Mouse (Mus musculus) kidney, postnatal 0 days (tissue): ENCODE measurements around the gene Ctcf. TPM values are rescaled to one million over a fixed set of nuclear protein-coding genes. Genes with fewer than 3 reads are reported as not detected.

Source experiments
- ATAC-seq: fragments of 200-750 bp; cut with Nextera tagmentation; replicated peaks from 2 replicates; pipeline ENCODE4 v1.8.0; 2017; ENCODE audit warnings: low read depth, moderate number of reproducible peaks, moderate TSS enrichment, moderate library complexity; ENCODE audit not compliant: low FRiP score
- DNase-seq: peaks from one replicate; pipeline ENCODE4 v3.0.0-alpha.2; 2016; ENCODE audit warnings: low spot score
- H3K27ac ChIP-seq: fragments of 300-500 bp; sonication (generic); 2 replicates; pipeline ENCODE4 v1.5.1; 2014; ENCODE audit warnings: mild to moderate bottlenecking
- H3K27me3 ChIP-seq: fragments of 300-500 bp; sonication (generic); 2 replicates; pipeline ENCODE4 v1.6.1; 2014; ENCODE audit warnings: low read length, mixed read lengths; ENCODE audit not compliant: insufficient read depth
- H3K36me3 ChIP-seq: fragments of 300-500 bp; sonication (generic); 2 replicates; pipeline ENCODE4 v1.6.1; 2014; ENCODE audit warnings: low read length, mixed read lengths; ENCODE audit not compliant: insufficient read depth
- H3K4me1 ChIP-seq: fragments of 300-500 bp; sonication (generic); replicated peaks from 2 replicates; pipeline ENCODE4 v1.6.1; 2014; ENCODE audit warnings: antibody characterized with exemption, low read length, mixed read lengths; ENCODE audit not compliant: insufficient read depth
- H3K4me2 ChIP-seq: fragments of 300-500 bp; sonication (generic); 2 replicates; pipeline ENCODE4 v1.6.1; 2014; ENCODE audit warnings: mild to moderate bottlenecking, low read length, moderate library complexity, mixed read lengths
- H3K4me3 ChIP-seq: fragments of 300-500 bp; sonication (generic); replicated peaks from 2 replicates; pipeline ENCODE4 v1.5.1; 2014; ENCODE audit warnings: low read depth, low read length
- H3K9ac ChIP-seq: fragments of 300-500 bp; sonication (generic); 2 replicates; pipeline ENCODE4 v1.6.1; 2014; ENCODE audit warnings: low read depth, low read length
- H3K9me3 ChIP-seq: fragments of 300-500 bp; sonication (generic); replicated peaks from 2 replicates; pipeline ENCODE4 v1.6.1; 2016; ENCODE audit warnings: low read length, inconsistent platforms, mixed read lengths
- CTCF ChIP-seq: IDR thresholded peaks from 2 replicates; pipeline ENCODE4 v1.5.1; 2016; ENCODE audit warnings: antibody characterized with exemption, low read depth, mild to moderate bottlenecking, moderate library complexity
- WGBS: fragments of 180-500 bp; shearing (Covaris S2); extraction: QIAGEN DNeasy Blood & Tissue Kit; methylation state at CpG from one replicate; pipeline ENCODE4 v1.1.7; 2014; 5-methylcytosine and 5-hydroxymethylcytosine counted together
- polyA plus RNA-seq: library from polyadenylated mRNA; unstranded; fragments of >200 nt; fragmentation: Nextera tagmentation; extraction: Ambion mirVana; gene quantifications from 2 replicates; pipeline ENCODE4 v1.2.1, GENCODE M21; 2015

Gene Ctcf
- polyA plus RNA-seq, 1 experiment from 2014 or later = 89.4 TPM

DNA sequence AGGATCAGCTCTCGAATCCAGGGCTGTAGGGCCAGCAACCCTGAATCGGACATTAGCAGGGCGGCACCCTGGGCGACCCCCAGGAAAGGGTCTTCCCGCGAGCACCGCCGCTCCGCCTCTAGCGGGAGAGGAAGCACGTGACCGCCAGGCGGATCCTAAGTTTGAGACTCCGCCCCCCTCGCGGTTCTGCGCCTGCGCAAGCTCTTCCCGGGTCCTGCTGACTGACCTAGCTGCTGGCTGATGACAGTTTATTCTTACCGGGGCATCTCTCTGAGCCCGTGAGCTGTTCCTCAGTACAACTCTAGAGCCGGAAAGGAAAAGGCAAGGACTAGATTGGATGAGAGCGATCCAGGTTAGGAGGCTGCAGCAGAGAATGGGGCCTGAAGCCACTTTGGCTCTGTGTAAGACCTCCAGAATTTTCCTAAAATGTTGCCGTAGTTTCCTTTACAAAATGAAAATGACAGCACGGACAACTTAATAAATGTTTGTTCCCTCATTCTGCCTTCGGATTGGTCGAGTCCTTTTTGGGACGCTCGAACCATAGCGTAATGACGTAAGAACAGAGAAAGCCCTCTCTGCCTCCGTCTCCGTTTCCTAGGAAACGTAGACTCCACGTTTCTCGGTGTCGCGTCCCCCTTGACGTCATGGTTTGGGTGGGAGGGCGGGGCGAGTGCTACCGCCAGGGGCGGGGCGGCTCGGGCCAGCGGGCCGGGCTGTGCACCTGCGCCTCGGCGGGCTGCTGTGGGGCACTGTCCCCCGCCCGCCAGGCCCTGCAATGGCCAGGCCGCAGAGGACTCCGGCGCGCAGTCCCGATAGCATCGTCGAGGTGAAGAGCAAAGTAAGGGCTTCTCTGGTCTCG is 64.8 kb downstream of the Ctcf start, which contains the start of the genes Acd and Pard6a:
TSS of gene Acd (minus strand) at position 137 of the 859 bp plus-strand sequence.
TSS of gene Pard6a (plus strand) at position 183 of the 859 bp plus-strand sequence.
- H3K9me3 ChIP-seq = no peaks in the 10 kb centered on the region
- peak within 1 kb of the TSS; percentile 50 for H3K9ac ChIP-seq
- peak within 1 kb of the TSS; percentile 86 for H3K27ac ChIP-seq
- DNase-seq (peak; percentile 97), ATAC-seq (peak; percentile 68)
- under 1% methylated on average over 57 of the region's 60 CpGs for WGBS
- H3K4me3 ChIP-seq = peak within 1 kb of the TSS; percentile 51
- TF ChIP-seq CTCF = peak; percentile 23; the same call in 1 of the 2 replicates
- peaks cover 6% of the 10 kb centered on the region; the same call in 1 of the 2 replicates for H3K36me3 ChIP-seq
- peaks cover 12% of the 10 kb centered on the region; the same call in 1 of the 2 replicates for H3K4me1 ChIP-seq
- no peaks in the 10 kb centered on the region for H3K27me3 ChIP-seq
- H3K4me2 ChIP-seq = peak within 1 kb of the TSS; percentile 92

GRCm38 (mm10) chr8:105702001-105702401 is 65.6 kb downstream of the Ctcf start:
- Histone ChIP-seq H3K36me3 (peaks cover 6% of the 10 kb centered on the region; the same call in 1 of the 2 replicates), H3K4me3 (peak overlapping the region; percentile 51), H3K4me1 (peaks cover 12% of the 10 kb centered on the region; the same call in 1 of the 2 replicates), H3K9me3 (no peaks in the 10 kb centered on the region), H3K4me2 (peak overlapping the region; percentile 92), H3K9ac (peak overlapping the region; percentile 42; the same call in 1 of the 2 replicates), H3K27ac (peak overlapping the region; percentile 86; the same call in 1 of the 2 replicates), H3K27me3 (no peaks in the 10 kb centered on the region)
- TF ChIP-seq CTCF = no peak
- ATAC-seq = no peak
- no peak for DNase-seq
- WGBS = 38% methylated on average over 18 of the region's 18 CpGs

DNA sequence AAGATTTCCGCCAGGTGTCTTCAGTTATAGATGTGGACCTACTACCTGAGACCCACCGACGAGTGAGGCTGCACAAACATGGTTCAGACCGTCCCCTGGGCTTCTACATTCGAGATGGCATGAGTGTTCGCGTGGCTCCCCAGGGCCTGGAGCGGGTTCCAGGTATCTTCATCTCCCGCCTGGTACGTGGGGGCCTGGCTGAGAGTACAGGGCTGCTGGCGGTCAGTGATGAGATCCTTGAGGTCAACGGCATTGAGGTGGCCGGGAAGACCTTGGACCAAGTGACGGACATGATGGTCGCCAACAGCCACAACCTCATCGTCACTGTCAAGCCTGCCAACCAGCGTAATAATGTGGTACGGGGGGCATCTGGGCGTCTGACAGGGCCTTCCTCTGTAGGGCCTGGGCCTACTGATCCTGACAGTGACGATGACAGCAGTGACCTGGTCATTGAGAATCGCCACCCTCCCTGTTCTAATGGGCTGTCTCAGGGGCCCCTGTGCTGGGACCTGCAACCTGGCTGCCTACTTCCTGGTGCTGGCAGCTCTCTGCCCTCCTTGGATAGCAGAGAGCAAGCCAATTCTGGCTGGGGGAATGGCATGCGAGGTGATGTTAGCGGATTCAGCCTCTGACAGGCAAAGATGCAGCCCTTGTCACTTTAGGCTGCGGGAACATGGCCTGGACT is 66.5 kb downstream of the Ctcf start:
- TF ChIP-seq CTCF = no peak

GRCm38 (mm10) chr8:105704146-105704812 is 67.9 kb downstream of the Ctcf start:
- no peak for ATAC-seq
- DNase-seq = no peak
- Histone ChIP-seq H3K27ac (no peak overlapping the region), H3K4me2 (no peak overlapping the region), H3K36me3 (peaks cover 6% of the 10 kb centered on the region; the same call in 1 of the 2 replicates), H3K27me3 (no peaks in the 10 kb centered on the region), H3K4me3 (no peak overlapping the region), H3K9ac (no peak overlapping the region), H3K9me3 (no peaks in the 10 kb centered on the region), H3K4me1 (peaks cover 12% of the 10 kb centered on the region; the same call in 1 of the 2 replicates)
- WGBS = 89% methylated on average over 34 of the region's 34 CpGs
- TF ChIP-seq CTCF = no peak

More for the DNA sequence above, 66.5 kb downstream of the Ctcf start:
- Histone ChIP-seq H3K4me2 (no peak overlapping the region), H3K27me3 (no peaks in the 10 kb centered on the region), H3K36me3 (peaks cover 6% of the 10 kb centered on the region; the same call in 1 of the 2 replicates), H3K4me1 (peaks cover 12% of the 10 kb centered on the region; the same call in 1 of the 2 replicates), H3K9me3 (no peaks in the 10 kb centered on the region), H3K27ac (no peak overlapping the region), H3K9ac (no peak overlapping the region), H3K4me3 (no peak overlapping the region)
- DNase-seq (no peak), ATAC-seq (no peak)
- 93% methylated on average over 24 of the region's 24 CpGs for WGBS

DNA sequence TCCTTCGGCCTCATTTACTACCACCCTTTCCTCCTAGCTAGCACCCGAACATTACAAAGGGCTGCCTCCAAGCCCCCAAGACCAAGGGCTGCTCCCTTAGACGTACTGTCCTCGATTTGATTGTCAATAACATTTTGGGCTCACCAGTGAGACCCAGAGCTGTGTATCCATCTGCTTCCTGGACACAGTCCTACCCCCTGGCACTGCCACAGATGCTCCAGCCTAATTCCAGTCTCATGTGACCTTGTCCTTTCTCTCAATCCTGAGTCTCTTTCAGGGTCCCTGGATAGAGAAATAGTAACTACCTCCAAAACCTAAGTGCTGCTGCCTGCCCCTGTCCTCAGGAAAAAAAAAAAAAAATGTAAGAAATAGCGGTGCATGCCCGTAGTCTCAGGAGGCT is 68.6 kb downstream of the Ctcf start:
- TF ChIP-seq CTCF = no peak
- no peak for ATAC-seq
- Histone ChIP-seq H3K27me3 (no peaks in the 10 kb centered on the region), H3K9ac (no peak overlapping the region), H3K4me3 (no peak overlapping the region), H3K9me3 (no peaks in the 10 kb centered on the region), H3K4me2 (no peak overlapping the region), H3K4me1 (peaks cover 11% of the 10 kb centered on the region; the same call in 1 of the 2 replicates), H3K36me3 (peaks cover 6% of the 10 kb centered on the region; the same call in 1 of the 2 replicates), H3K27ac (no peak overlapping the region)
- 90% methylated on average over 6 of the region's 6 CpGs for WGBS
- no peak for DNase-seq
